Mouse (Mus musculus) kidney, postnatal 0 days (tissue): Measurements from ENCODE around the gene Slc1a2. TPM values are rescaled to one million over a fixed set of nuclear protein-coding genes. Genes with fewer than 3 reads are reported as not detected.
A peak's percentile ranks its signal among the peaks of the same experiment; 100 is the strongest.

ENCODE experiments used
- ATAC-seq: fragments of 200-750 bp; cut with Nextera tagmentation; replicated peaks from 2 replicates; pipeline ENCODE4 v1.8.0; 2017; ENCODE audit warnings: low read depth, moderate number of reproducible peaks, moderate TSS enrichment, moderate library complexity; ENCODE audit not compliant: low FRiP score
- DNase-seq: peaks from one replicate; pipeline ENCODE4 v3.0.0-alpha.2; 2016; ENCODE audit warnings: low spot score
- H3K27ac ChIP-seq: fragments of 300-500 bp; sonication (generic); 2 replicates; pipeline ENCODE4 v1.5.1; 2014; ENCODE audit warnings: mild to moderate bottlenecking
- H3K27me3 ChIP-seq: fragments of 300-500 bp; sonication (generic); 2 replicates; pipeline ENCODE4 v1.6.1; 2014; ENCODE audit warnings: low read length, mixed read lengths; ENCODE audit not compliant: insufficient read depth
- H3K36me3 ChIP-seq: fragments of 300-500 bp; sonication (generic); 2 replicates; pipeline ENCODE4 v1.6.1; 2014; ENCODE audit warnings: low read length, mixed read lengths; ENCODE audit not compliant: insufficient read depth
- H3K4me1 ChIP-seq: fragments of 300-500 bp; sonication (generic); replicated peaks from 2 replicates; pipeline ENCODE4 v1.6.1; 2014; ENCODE audit warnings: antibody characterized with exemption, low read length, mixed read lengths; ENCODE audit not compliant: insufficient read depth
- H3K4me2 ChIP-seq: fragments of 300-500 bp; sonication (generic); 2 replicates; pipeline ENCODE4 v1.6.1; 2014; ENCODE audit warnings: mild to moderate bottlenecking, low read length, moderate library complexity, mixed read lengths
- H3K4me3 ChIP-seq: fragments of 300-500 bp; sonication (generic); replicated peaks from 2 replicates; pipeline ENCODE4 v1.5.1; 2014; ENCODE audit warnings: low read depth, low read length
- H3K9ac ChIP-seq: fragments of 300-500 bp; sonication (generic); 2 replicates; pipeline ENCODE4 v1.6.1; 2014; ENCODE audit warnings: low read depth, low read length
- H3K9me3 ChIP-seq: fragments of 300-500 bp; sonication (generic); replicated peaks from 2 replicates; pipeline ENCODE4 v1.6.1; 2016; ENCODE audit warnings: low read length, inconsistent platforms, mixed read lengths
- CTCF ChIP-seq: IDR thresholded peaks from 2 replicates; pipeline ENCODE4 v1.5.1; 2016; ENCODE audit warnings: antibody characterized with exemption, low read depth, mild to moderate bottlenecking, moderate library complexity
- WGBS: fragments of 180-500 bp; shearing (Covaris S2); extraction: QIAGEN DNeasy Blood & Tissue Kit; methylation state at CpG from one replicate; pipeline ENCODE4 v1.1.7; 2014; 5-methylcytosine and 5-hydroxymethylcytosine counted together
- polyA plus RNA-seq: library from polyadenylated mRNA; unstranded; fragments of >200 nt; fragmentation: Nextera tagmentation; extraction: Ambion mirVana; gene quantifications from 2 replicates; pipeline ENCODE4 v1.2.1, GENCODE M21; 2015

Slc1a2 gene
- polyA plus RNA-seq, 1 experiment from 2014 or later: 0.13 TPM

DNA sequence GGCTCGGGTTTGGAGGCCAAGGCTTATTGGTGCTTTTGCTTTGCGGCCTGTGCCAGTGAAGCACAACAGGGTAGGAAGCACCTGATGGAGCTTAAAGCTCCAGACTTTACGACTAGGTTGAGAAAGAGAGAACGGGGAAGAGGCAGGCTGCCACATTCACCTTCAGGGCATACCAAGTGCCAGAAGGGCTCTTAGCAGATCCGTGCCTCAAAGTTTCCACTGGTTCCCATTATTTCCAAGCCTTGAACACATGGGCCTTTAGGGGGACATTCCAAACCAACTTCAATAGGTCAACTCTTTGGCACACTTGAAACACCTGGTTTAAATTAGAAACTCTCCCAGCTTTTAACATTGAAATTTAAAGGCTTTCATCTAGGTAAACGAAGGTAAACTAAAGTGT lies 134.3 kb downstream of the Slc1a2 start:
- WGBS: 80% methylated on average over 6 of the region's 6 CpGs
- H3K9me3 ChIP-seq: no peaks in the 10 kb centered on the region
- DNase-seq (no peak), ATAC-seq (no peak)
- no peak overlapping the region for H3K27ac ChIP-seq
- no peak overlapping the region for H3K4me3 ChIP-seq
- no peak overlapping the region for H3K9ac ChIP-seq
- no peak overlapping the region for H3K4me2 ChIP-seq
- no peak for TF ChIP-seq CTCF
- H3K36me3 ChIP-seq: no peaks in the 10 kb centered on the region
- no peaks in the 10 kb centered on the region for H3K27me3 ChIP-seq
- H3K4me1 ChIP-seq: no peaks in the 10 kb centered on the region

DNA sequence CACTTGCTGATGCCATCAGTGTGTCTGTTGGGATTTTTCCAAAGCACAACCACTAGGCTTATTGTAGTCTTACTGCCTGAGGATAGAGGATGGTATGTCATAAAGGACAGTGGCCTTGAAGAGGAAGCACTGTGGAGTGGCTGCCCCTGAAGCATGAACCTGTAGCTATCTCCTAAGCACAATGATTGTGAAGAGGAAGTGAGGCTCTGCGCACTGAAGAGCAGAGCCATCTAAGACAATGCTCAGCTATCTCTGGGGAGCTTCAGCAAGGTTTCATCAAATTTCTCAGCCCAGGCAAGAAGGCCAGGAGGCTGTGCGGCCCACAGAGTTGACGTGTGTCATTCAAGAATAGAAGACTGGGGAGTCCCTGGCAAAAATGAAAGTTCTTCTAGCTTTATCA lies 136.6 kb downstream of the Slc1a2 start:
- no peaks in the 10 kb centered on the region for H3K9me3 ChIP-seq
- no peak for TF ChIP-seq CTCF
- H3K36me3 ChIP-seq: no peaks in the 10 kb centered on the region
- 97% methylated on average over 3 of the region's 3 CpGs for WGBS
- no peaks in the 10 kb centered on the region for H3K27me3 ChIP-seq
- H3K9ac ChIP-seq: no peak overlapping the region
- no peak overlapping the region for H3K27ac ChIP-seq
- no peak overlapping the region for H3K4me2 ChIP-seq
- ATAC-seq (no peak), DNase-seq (no peak)
- no peak overlapping the region for H3K4me3 ChIP-seq
- H3K4me1 ChIP-seq: no peaks in the 10 kb centered on the region

DNA sequence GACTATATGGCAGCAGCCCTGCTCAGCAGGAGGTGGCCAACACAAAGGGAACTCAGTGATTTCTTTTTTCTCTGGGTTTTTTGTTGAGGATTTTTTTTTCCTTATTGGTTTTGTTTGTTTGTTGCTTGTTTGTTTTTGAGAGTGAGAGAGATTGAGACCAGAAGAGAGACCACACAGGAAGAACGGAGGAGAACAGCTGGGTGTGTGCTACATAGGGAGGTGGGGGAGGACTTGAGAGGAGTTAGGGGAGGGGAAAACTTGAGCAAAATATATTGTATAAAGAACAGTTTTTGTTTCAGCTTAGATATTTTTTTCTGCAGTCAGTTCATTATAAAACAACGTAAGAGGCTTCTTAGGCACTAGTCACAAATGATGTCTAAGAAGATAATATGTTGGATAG lies 139.7 kb downstream of the Slc1a2 start:
- no peak overlapping the region for H3K4me3 ChIP-seq
- WGBS: 58% methylated on average over 2 of the region's 2 CpGs
- no peaks in the 10 kb centered on the region for H3K36me3 ChIP-seq
- no peaks in the 10 kb centered on the region for H3K4me1 ChIP-seq
- H3K27ac ChIP-seq: no peak overlapping the region
- no peaks in the 10 kb centered on the region for H3K27me3 ChIP-seq
- no peaks in the 10 kb centered on the region for H3K9me3 ChIP-seq
- H3K4me2 ChIP-seq: no peak overlapping the region
- ATAC-seq (no peak), DNase-seq (no peak)
- TF ChIP-seq CTCF: no peak
- H3K9ac ChIP-seq: no peak overlapping the region

DNA sequence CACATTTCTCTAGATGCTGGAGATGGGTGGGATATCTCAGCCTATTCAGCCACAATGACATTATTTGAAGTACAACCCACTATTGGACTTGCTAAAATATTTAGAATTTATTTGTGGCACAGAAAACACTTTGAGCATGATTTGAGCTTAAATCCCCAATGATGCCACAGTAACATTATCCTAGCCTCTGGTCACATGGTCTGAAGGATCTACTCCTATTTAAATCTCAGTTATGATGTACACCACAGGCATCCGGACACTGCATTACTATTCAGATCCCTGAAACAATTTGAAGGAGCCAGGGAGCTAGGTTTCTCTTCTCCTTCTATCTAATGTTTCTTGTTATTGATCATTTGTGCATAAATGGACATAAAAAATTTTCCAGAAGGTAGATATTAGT lies 143.4 kb downstream of the Slc1a2 start:
- 83% methylated on average over 1 of the region's 1 CpGs for WGBS
- no peak overlapping the region for H3K4me3 ChIP-seq
- H3K36me3 ChIP-seq: no peaks in the 10 kb centered on the region
- H3K4me2 ChIP-seq: no peak overlapping the region
- no peak overlapping the region for H3K9ac ChIP-seq
- no peaks in the 10 kb centered on the region for H3K4me1 ChIP-seq
- ATAC-seq: no peak
- H3K27ac ChIP-seq: no peak overlapping the region
- DNase-seq: no peak
- no peaks in the 10 kb centered on the region for H3K27me3 ChIP-seq
- TF ChIP-seq CTCF: no peak
- H3K9me3 ChIP-seq: no peaks in the 10 kb centered on the region

DNA sequence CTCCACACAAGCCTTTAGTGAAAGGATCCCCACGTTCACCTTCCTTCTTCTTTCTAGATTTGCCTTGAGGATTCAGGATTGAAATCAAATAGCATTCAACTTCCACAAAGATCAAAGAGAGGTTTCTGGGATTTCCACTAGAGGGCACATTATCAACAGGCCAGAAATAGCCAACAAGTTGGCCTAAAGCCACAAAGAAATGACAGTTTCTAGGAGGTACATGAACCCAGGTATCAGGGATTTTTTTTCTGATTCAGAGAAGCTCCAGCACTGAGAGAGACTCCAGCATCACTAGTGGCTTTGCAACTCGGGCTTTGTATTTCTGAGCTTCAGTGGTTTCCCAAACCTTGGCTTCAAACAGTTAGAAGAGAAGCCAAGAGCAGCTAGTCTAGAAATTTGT lies 145.7 kb downstream of the Slc1a2 start:
- H3K27me3 ChIP-seq: no peaks in the 10 kb centered on the region
- H3K4me2 ChIP-seq: no peak overlapping the region
- peak; percentile 80 for TF ChIP-seq CTCF
- peak; percentile 80 for DNase-seq
- H3K4me3 ChIP-seq: no peak overlapping the region
- 32% methylated on average over 2 of the region's 2 CpGs for WGBS
- no peak for ATAC-seq
- H3K36me3 ChIP-seq: no peaks in the 10 kb centered on the region
- no peaks in the 10 kb centered on the region for H3K9me3 ChIP-seq
- H3K27ac ChIP-seq: no peak overlapping the region
- H3K4me1 ChIP-seq: no peaks in the 10 kb centered on the region
- no peak overlapping the region for H3K9ac ChIP-seq

DNA sequence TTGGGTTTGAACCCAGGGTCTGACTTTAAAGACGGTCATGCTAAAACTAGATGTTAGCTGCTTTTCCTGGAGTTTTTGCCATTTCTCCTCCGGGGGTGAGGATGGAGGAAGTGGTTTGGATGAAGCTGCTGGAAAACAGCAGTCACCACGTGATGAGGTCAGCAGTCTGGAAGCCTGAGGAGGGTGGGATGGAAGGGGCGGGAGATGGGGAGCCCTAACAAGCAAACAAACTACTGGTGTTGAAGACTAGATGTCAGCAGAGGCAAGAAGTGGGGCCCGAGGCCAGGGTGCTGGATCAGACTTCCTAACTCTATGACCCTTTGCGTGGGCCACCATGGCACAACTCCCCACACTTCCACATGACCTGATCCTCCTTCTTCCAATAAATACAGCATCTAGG lies 146.8 kb downstream of the Slc1a2 start:
- H3K9me3 ChIP-seq: no peaks in the 10 kb centered on the region
- no peak for ATAC-seq
- H3K9ac ChIP-seq: no peak overlapping the region
- H3K27me3 ChIP-seq: no peaks in the 10 kb centered on the region
- H3K4me3 ChIP-seq: no peak overlapping the region
- H3K4me1 ChIP-seq: no peaks in the 10 kb centered on the region
- no peaks in the 10 kb centered on the region for H3K36me3 ChIP-seq
- no peak for DNase-seq
- no peak for TF ChIP-seq CTCF
- H3K27ac ChIP-seq: no peak overlapping the region
- no peak overlapping the region for H3K4me2 ChIP-seq
- WGBS: 68% methylated on average over 6 of the region's 6 CpGs

DNA sequence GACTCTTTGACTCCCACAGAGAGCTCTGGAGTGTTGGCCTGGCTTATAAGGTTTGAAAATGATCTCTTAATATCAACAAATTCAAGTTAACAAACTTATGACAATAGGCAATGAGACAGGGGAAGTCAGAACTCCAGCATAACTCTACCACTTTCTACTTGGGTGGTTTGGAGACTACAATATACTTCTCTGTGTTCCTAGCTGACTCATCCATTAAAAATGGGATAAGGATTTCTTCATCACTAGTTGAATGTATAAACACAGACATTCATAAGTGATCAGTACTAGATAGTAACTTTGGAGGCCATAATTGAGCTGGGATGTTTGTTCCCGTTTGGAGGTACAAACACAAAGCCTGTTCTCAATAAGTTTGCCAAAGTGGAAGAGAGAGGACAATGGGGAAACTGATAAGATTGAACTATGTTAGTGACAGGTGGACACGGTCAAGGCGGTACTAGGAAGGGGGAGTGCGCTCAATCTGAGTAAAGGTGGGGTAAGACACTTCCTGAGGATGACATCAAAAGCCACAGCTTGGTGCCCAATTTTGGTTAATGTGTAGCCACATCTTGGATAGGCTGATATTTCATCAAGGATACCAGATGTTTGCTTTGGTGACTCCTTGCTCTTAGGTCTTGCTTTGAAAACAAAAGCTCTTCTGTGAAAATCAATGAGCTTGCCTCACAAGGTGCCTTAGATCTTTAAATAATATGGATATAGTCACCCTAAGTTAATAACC lies 147.5 kb downstream of the Slc1a2 start:
- no peak for DNase-seq
- H3K9me3 ChIP-seq: no peaks in the 10 kb centered on the region
- ATAC-seq: no peak
- no peak overlapping the region for H3K4me3 ChIP-seq
- H3K27me3 ChIP-seq: no peaks in the 10 kb centered on the region
- WGBS: 88% methylated on average over 4 of the region's 4 CpGs
- no peaks in the 10 kb centered on the region for H3K36me3 ChIP-seq
- no peaks in the 10 kb centered on the region for H3K4me1 ChIP-seq
- no peak overlapping the region for H3K9ac ChIP-seq
- TF ChIP-seq CTCF: no peak
- no peak overlapping the region for H3K4me2 ChIP-seq
- H3K27ac ChIP-seq: no peak overlapping the region
